Mouse (Mus musculus): Measurements from ENCODE around the gene Umod.

DNA sequence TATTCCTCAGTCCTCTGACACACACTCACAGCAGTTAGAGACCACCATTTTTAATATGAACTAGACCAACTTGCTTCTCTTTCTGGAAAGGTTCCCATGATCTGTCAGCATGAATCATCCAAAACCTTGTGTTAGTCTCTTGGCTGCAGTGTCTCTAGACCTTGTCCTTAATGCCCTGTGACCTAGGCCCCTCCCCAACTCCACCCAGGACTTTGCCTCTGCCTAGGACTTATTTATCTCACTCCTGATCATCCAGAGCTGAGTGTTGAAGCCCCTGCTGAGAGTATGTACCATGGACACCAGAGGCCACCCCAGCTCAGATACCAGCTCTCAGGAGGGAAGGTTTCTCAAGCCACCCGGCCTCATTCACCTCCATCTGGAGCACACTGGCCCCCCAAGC, 43.3 kb upstream of the Umod start:
- TF ChIP-seq CTCF (IDR thresholded peaks at IDR 0.05; ENCODE audit: borderline replicate concordance, extremely low read depth, insufficient read depth, insufficient read length) (no peak), POLR2A (IDR thresholded peaks at IDR 0.05; ENCODE audit: borderline replicate concordance, extremely low read depth, insufficient read depth, insufficient read length, poor library complexity, severe bottlenecking) (no peak)
